Mouse (Mus musculus): ENCODE results near the gene Lmx1b. TPM values are rescaled to one million over a fixed set of nuclear protein-coding genes. Genes with fewer than 3 reads are reported as not detected.

Gene Lmx1b
- polyA plus RNA-seq, 1 experiment from 2014 or later, result 1.7 TPM

DNA sequence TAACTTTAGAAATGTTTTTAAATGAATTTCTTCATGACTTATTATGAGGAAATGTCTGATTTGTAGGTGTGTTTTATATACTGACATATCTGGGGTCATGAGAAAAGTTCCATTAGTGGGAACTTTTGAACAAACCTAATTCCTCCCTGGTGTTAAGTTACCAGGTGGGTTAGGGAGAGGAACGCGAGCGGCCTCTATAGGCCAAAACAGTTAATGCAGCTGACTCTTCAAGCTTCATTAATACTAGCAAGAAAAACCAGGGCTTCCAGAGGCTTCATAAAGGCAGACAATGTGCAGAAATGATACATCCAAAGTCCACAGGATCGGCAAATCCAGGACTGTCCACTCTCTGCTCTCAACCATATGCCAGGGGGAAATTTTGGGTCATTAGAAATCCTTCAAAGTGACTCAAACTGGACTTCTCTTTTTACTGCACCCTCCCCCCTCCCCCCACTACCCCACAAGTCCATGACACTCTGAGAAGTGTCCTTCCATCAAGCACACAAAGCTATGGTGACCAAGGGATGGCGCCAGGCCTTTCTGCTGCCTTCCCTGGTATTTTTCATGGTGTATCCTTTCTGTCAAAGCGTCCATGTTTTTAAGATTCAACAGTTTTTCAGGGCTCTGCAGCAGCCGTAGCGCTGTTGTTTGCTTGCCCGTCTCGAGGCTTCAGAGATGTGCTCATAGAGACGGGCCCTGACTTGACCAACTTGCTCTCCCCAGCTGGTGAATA, 97.4 kb downstream of the Lmx1b start:
- no peaks in the 10 kb centered on the region for H3K36me3 ChIP-seq (replicated peaks)
- H3K9me3 ChIP-seq, result no peaks in the 10 kb centered on the region
- peak overlapping the region; percentile 86 for H3K4me2 ChIP-seq
- peaks cover 41% of the 10 kb centered on the region for H3K4me1 ChIP-seq
- peak overlapping the region; percentile 45 for H3K4me3 ChIP-seq
- 0 out of 2 replicates have a peak overlapping the region, but pooled peaks have one; percentile 15 for H3K9ac ChIP-seq
- ATAC-seq (replicated peaks), result peak; percentile 8; the same call in 1 of the 2 replicates
- 1% methylated on average over 11 of the region's 11 CpGs for WGBS
- H3K27ac ChIP-seq, result peak overlapping the region; percentile 88
- peaks cover 8% of the 10 kb centered on the region; the same call in 1 of the 2 replicates for H3K27me3 ChIP-seq (replicated peaks)

DNA sequence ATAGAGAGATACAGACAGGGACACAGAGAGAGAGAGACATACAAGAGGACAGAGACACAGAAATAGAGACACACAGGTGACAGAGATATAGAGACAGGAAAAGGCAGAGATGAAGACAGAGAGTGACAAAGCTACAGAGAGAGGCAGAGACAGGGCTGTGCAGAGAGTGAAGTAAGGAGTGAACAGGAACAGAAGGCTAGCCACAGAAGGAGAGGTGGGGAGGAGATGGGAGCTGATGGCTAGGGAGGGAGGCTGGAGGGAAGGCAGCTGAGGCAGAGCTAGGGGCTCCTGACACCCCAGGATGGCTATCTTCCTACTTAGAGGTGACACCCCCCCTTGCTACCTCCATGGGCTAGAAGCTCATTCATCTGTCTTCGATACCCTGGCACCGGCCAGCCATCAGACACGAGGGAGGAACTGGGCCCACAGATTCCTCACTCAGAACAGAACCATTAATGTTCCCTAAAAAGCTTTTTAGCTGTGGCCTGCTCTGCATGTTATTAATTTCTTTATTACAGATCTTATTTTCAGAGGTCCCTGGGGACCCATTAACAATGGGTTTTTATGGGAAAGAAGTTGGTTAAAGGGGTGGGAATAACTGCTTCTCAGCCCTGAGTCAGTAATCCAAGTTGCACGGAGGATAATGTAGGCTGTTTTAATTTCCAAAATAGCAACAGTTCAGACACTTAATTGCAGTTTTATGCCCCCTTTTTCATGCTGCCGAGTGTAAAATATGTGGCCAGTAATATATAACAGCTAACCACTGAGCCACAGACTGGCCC, 114.8 kb downstream of the Lmx1b start:
- ATAC-seq (replicated peaks), result no peak
- no peak overlapping the region for H3K4me3 ChIP-seq
- no peak overlapping the region for H3K4me2 ChIP-seq
- no peaks in the 10 kb centered on the region for H3K4me1 ChIP-seq
- H3K9me3 ChIP-seq, result no peaks in the 10 kb centered on the region
- no peak overlapping the region for H3K9ac ChIP-seq
- H3K36me3 ChIP-seq (replicated peaks), result no peaks in the 10 kb centered on the region
- H3K27me3 ChIP-seq (replicated peaks), result no peaks in the 10 kb centered on the region
- H3K27ac ChIP-seq, result no peak overlapping the region
- 75% methylated on average over 5 of the region's 5 CpGs for WGBS

DNA sequence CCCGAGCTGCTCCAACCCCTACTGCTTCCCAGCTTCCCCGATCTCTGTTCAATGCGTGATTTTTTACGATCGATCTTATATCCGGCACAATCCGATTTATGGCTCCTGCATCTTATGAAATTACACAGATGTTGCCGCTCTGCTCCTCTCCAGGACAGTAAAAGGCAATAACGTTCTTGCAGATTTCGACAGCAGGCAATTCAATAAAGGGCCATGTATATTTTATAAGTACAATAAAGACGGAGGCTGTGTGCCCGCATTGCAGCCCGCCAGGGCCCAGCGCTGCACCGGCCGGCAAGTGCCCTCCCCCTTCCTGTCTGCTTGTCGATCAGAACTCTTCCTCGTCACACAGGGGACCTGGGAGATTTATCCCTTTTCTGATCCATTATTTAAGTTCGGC, 124.5 kb downstream of the Lmx1b start:
- no peaks in the 10 kb centered on the region for H3K4me1 ChIP-seq
- 60% methylated on average over 19 of the region's 19 CpGs for WGBS
- H3K9me3 ChIP-seq, result no peaks in the 10 kb centered on the region
- ATAC-seq (replicated peaks), result no peak
- H3K27ac ChIP-seq, result no peak overlapping the region
- H3K4me3 ChIP-seq, result no peak overlapping the region
- no peak overlapping the region for H3K9ac ChIP-seq
- H3K27me3 ChIP-seq (replicated peaks), result no peaks in the 10 kb centered on the region
- H3K36me3 ChIP-seq (replicated peaks), result no peaks in the 10 kb centered on the region
- no peak overlapping the region for H3K4me2 ChIP-seq

DNA sequence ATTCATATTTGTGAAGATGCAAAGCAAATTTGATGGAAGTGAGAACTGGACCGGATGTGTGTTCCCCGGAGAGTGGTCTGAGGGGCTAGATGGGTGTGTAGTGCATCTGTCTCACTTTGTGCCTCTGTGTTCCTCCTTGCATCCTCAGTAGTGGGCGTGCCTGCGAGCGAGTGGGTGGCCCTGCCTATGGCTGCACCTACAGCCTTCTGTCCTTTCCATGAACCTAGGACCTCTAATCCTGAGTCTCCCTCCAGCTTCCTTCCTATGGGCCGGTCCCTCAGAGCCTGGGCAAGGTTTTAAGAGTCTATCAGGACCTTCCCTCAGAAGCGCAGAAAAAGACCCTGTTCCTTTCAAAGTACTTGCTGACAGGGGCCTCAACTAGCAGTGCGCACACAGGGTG, 124.9 kb downstream of the Lmx1b start:
- Histone ChIP-seq H3K36me3 (replicated peaks) (no peaks in the 10 kb centered on the region), H3K27me3 (replicated peaks) (no peaks in the 10 kb centered on the region), H3K4me1 (no peaks in the 10 kb centered on the region), H3K27ac (no peak overlapping the region), H3K4me2 (no peak overlapping the region), H3K9ac (no peak overlapping the region), H3K9me3 (no peaks in the 10 kb centered on the region), H3K4me3 (no peak overlapping the region)
- WGBS, result 87% methylated on average over 8 of the region's 8 CpGs
- ATAC-seq (replicated peaks), result no peak

Other genes with a start within 250 kb of the Lmx1b start
- gene Zbtb34, start 209.2 kb downstream of the Lmx1b start, polyA plus RNA-seq (2015; fragmentation: Nextera tagmentation; extraction: Ambion mirVana), result 7.7 and 8.7 TPM in 2 replicates
- 25.2 and 28.4 TPM in 2 replicates for gene Zbtb43, start 172.0 kb downstream of the Lmx1b start, polyA plus RNA-seq (2015; fragmentation: Nextera tagmentation; extraction: Ambion mirVana)
- 67.0 and 69.2 TPM in 2 replicates for gene Mvb12b, start 247.4 kb upstream of the Lmx1b start, polyA plus RNA-seq (2015; fragmentation: Nextera tagmentation; extraction: Ambion mirVana)

Measured in midbrain, embryonic 15.5 days (tissue).